Mouse (Mus musculus): ENCODE data around the gene 4930438A08Rik.
"Not testable (repeated sequence)": the region's sequence is repeated elsewhere in the genome, so short reads cannot be mapped to it uniquely, and the experiment has no call there.

Gene 4930438A08Rik

DNA sequence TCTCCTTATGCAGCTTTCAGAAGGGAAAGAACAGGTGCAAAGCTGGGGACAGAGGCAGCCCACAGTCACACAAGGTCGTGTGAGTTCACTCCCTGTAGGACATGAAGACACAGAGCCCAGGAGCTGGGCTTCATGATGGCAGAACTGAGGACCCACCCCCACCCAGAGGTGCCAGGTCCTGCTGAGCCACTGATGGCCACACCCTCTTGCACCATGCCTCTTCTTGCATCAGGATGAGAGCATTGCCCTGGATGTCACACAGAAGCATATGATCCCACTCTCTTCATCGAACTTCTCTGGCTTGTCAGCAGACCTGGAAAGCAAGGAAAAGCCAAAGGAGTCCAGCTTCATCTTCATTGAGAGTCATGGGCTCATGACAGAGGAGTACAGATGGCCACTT is at the start of gene 4930438A08Rik:
4930438A08Rik (plus strand) TSS at position 228 of the 400 bp plus-strand sequence.
- DNase-seq (ENCODE audit: low spot score in 2 of 2) = no peak

DNA sequence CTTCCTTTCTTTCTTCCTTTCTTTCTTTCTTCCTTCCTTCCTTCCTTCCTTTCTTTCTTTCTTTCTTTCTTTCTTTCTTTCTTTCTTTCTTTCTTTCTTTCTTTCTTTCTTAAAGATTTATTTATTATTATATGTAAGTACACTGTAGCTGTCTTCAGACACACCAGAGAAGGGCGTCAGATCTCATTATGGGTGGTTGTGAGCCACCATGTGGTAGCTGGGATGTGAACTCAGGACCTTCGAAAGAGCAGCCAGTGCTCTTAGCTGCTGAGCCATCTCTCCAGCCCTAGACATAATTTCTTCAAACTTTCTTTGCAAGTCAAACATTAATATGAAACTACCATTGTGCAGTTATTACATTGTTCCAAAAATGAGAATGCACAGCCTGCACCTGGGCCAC is 49.7 kb upstream of the 4930438A08Rik start:
- not testable (repeated sequence) for DNase-seq (ENCODE audit: low spot score in 2 of 2)

DNA sequence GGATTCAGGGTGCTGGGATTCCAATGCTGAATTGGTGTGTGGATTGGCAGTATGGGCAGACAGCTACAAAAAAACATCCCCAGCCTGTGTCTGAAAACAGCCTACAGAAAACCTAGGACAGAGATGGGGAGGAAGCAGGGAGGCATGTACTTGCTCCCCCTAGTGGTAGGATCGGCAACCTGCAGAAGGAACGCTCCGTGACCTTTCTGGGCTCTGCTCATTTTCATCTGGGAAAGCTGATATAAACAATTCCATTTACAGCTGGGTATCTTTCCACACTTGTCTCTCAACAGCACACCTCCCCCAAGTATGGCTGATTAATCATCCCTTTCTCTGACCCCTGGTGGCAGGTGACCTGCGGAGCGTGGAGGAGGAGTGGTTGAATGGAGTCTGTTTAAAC is 48.9 kb upstream of the 4930438A08Rik start:
- peak; percentile 60 to 87 for DNase-seq (ENCODE audit: low spot score in 2 of 2)

DNA sequence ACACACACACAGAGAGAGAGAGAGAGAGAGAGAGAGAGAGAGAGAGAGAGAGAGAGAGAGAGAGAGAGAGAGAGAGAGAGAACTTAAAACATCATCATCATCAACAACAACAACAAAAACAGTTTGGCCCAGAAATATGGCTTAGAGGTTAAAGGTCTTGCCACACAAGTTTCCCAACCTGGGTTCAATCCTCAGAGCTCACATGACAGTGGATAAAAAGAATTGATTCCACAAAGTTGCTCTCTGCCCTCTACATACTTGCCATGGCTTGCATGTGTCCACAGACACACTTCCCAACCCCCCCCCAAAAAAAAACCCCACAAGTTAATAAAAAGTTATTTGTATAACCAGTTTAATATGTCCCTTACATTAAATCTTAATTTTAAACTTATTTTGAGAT is 48.2 kb upstream of the 4930438A08Rik start:
- DNase-seq (ENCODE audit: low spot score in 2 of 2) = no peak

DNA sequence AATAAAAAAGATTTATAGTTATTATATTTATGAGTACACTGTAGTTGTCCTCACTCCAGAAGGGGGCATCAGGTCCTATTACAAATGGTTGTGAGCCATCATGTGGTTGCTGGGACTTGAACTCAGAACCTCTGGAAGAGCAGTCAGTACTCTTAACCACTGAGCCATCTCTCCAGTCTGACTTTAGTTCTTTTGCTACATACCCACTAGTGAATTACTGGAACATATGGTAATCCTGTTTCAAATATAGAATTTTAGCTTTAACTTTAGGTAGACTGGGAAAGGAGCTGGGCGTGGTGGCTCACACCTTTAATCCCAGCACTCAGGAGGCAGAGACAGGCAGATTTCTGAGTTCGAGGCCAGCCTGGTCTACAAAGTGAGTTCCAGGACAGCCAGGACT is 46.6 kb upstream of the 4930438A08Rik start:
- not testable (repeated sequence) for DNase-seq (ENCODE audit: low spot score in 2 of 2)

DNA sequence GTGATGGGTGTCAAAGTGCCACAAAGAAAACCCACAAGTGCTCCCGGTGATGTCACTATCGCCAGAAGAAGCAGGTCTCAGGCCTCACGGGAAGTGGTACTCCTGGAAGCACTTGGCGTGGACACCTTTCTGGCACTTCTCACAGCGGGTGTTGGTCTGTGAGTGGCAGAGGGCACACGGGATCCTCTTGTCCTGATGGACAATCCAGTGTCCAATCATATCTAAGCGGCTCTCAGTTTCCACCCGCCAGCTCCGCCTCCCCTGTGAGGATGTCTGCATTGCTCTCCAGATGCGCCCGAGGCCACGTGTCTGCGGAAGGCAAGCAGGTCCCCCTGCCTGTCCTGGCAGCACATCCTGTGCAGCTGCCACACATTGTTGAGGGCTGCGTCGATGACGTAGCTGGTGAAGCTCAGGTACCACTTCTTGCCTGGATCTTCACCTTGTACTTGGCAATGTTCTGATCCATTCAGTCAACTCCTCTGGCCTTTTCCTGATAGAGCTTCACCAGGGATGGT is 44.1 kb upstream of the 4930438A08Rik start:
- no peak for DNase-seq (ENCODE audit: low spot score in 2 of 2)

DNA sequence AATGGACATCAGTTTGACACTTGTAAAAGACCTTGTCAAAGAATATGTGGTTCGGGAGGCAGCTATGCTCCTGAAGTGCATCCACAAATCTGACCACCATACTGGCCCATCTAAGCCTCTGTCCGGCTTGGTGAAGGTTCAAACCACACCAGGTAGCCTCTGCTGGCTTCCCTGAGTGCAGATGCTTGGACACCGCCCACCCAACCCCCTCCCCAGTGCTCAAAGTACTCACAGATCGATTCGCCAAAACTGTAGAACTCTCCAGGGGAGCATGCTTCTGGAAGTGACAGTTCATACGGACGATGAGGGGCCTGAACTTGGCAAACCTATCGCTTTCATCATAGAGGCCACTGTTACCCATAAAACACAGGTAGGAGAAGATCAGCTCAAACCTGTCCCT is 43.4 kb upstream of the 4930438A08Rik start:
- DNase-seq (ENCODE audit: low spot score in 2 of 2) = no peak

DNA sequence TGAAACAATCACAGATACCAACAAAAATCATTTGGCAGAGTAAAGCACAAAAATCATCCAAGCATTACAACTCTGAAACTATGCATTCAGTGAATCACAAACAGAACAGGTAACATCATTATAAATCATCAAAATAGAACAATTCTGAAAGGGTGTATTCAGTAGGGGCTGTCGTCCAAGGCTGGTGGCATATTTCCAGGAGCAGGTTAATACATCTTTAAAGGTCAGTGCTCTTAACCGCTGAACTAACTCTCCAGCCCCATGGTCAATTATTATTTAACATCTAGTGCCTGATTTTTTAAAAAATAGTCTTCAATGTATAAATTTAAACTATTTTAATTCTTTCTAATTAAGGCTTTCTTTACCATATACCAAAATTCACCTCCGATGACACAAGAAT is 40.0 kb upstream of the 4930438A08Rik start:
- DNase-seq (ENCODE audit: low spot score in 2 of 2) = not testable (repeated sequence)

DNA sequence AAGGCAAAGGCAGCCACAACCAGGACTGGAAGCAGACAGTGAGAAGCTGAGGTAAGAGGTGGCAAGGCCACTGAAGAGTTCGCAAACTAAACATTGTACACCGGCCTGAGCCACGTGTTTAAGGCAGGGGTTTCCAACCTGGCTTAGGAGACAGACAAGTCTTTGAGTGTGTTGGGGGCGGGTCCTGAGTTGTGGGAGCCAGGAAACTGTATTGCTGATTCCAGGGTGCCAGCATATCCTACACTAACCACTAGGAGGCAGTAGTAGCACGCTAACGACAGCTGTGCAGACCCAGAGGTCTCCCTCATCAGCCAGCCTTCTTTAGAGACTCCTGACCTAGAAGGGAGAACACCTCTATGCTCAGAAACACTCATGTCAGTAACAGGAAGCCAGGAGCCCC is 39.4 kb upstream of the 4930438A08Rik start:
- DNase-seq (ENCODE audit: low spot score in 2 of 2) = peak; percentile 46 to 73

DNA sequence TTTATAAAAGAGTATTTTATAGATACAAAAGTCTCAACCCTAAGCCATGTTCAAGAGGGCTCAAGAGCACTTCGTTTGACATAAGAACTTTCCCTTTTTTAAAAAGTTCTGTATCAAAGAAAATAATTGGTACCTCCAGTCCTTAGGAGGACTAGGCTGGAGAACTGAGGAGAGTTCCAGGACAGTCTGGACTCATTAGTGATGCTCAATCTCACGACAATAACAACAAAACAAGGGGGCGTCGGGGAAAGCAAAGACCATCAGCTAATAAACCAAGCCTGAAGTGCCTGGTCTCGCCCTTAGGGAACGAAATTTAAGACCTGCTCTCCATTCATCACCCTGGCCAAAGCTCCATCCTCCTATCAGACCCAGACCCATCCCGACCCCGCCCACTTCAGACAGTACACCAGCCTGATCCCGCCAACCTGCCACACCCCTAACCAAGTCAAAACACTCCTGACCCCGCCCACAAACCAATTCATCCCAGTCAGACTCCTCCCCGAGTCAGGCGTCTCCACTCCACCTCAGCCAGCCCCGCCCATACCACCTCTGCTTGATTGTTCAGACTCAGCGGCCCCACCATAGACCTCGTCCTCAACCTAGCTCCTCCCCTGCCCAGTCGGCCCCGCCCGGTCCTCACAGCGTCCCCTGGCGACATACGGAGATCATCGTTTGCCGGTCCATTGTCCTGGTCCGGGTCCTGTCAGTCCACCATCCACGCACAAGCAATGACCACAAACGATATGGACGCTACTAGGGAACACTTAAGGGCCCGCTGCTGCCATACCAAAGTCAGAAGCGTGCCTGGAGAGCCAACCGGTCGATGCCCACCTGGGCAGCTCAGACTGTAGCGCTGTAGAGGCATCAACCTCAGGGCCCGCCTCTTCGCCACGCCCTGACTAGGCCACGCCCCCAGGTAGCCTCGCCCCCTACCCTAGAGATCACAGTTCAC is 35.5 kb upstream of the 4930438A08Rik start:
- DNase-seq (ENCODE audit: low spot score in 2 of 2) = peak; percentile 54 to 70

DNA sequence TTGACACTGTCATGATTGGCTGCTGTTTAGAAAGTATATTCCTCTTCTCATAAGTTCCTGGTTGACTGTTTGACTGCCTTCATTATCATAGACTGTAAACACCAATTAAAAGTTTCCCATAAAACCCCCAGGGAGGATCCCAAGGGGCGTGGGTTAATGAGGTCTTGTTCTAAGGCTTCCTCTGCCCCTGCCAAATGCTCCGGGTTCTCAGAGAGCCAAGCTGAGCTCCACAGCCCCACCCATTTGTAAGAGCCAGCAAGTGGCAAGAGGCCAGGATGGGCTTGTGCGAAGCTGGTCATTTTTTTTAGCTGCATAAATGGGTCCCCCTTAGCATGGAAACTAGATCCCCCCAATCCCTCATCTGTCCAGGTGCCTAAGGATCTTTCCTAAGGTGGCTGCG is 27.3 kb upstream of the 4930438A08Rik start:
- no peak for DNase-seq (ENCODE audit: low spot score in 2 of 2)

DNA sequence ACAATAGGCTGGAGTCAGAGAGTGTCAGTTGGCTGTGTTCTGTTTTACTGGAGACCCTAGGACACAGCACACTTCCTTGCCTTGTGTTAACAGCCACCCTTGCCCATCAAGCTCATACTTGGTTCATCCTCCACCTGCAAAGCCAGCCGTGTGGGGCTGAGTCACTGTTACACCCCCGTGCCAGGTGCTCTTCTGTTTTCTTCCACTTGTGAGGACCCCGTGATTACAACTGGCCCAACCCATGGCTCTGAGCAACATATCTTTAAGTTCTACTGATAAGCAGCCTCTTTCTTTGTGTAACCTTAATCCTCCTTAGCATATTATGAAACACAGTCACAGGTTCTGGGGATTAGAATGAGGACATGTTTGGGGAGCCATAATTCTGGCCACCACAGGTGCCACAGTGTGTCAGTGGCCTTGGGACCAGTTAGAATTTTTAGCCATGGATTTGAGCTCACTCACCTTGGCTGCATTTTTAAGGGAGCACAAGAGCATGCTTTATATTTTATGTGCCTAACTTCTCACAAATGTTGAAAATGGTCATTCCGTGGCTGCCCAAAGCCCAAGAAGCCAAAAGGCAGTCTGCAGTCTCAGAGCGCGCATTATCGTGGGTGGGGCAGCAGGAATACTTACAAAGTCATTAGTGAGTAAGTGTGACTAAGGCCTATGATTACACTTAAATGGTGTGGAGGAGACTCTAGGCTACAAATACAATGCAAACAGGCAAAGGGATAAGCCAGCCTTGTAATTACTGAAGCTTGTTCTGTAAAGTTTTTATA is 25.2 kb upstream of the 4930438A08Rik start:
- no peak for DNase-seq (ENCODE audit: low spot score in 2 of 2)

DNA sequence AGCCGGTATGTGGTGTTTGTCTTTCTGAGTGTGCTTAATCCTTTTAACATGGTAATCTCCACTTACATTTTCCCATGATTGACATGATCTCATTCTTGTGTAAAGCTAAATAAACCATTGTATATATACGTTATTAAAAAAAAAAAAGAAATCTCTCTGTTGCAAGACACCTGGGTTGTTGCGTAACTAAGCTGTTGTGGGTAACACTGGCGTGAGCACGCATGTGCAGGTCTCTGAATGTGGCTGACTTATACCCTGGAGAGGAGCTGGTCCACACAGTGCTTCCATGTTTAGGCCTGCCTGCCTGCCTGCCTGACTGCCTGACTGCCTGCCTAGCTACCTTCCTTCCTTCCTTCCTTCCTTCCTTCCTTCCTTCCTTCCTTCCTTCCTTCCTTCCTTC is 24.0 kb upstream of the 4930438A08Rik start:
- DNase-seq (ENCODE audit: low spot score in 2 of 2) = no peak

DNA sequence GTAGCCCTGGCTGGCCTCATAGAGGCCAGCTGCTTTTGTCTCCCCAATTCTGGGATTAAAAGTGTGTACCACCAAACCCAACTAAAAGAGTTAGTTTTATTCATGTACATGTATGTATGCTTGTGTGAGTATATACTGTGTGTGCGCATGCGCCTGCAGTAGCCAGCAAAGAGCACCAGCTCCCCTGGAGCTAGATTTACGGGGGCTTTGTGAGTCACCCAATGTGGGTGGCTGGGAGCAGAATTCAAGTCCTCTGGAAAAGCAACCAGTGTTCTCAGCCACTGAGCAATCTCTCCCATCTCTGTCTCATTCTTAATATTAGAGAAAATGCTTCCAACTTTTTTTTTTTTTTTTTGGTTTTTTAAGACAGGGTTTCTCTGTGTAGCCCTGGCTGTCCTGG is 20.2 kb upstream of the 4930438A08Rik start:
- no peak for DNase-seq (ENCODE audit: low spot score in 2 of 2)

DNA sequence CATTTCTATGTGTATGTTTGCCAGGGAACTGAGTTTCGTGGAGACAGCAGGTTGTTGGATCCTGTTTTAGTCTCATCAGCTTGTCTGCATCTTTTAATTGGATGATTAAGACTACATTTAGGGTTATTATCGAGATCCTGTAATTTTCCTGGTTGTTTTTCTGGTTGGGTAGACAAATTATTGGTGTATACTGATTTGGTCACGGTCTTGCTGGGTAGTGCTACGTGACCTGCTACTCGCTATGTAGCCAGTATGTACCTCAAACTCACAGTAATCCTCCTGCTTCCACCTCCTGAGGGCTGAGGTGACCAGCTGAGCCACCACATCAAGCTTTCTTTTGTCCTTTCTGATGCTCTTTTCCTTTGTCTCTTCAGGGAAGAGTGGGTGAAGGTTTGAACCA is 16.8 kb upstream of the 4930438A08Rik start:
- no peak for DNase-seq (ENCODE audit: low spot score in 2 of 2)

DNA sequence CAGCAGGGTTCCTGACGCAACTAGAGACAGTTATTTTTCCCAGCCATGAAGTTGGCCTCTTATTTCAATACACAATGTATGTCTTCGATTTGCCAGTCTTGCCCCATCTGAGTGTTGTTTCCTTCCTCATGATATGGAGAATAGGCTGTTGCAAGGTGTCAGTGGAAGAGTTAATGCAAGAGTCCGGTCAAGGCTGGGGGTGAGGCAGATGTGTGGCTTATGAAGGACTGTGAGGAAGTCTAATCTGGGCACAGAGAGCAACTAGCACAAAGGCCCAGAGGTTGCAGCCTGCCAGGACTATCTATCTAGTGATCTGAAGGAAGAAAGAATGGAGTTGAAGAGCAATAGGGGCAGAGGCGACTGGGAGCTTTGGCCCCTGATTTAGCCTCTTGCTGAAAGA is 14.4 kb upstream of the 4930438A08Rik start:
- no peak for DNase-seq (ENCODE audit: low spot score in 2 of 2)

DNA sequence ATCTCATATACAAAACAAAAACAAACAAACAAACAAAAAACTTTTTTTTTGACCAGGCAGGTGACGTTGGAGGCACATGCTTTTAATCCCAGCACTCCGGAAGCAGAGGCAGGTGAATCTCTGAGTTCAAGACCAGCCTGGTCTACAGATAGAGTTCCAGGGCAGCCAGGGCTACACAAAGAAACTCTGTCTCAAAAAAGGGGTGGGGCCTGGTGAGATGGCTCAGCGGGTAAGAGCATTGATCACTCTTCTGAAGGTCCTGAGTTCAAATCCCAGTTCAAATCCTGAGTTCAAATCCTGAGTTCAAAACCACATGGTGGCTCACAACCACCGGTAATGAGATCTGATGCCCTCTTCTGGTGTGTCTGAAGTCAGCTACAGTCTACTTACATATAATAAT is 12.8 kb upstream of the 4930438A08Rik start:
- DNase-seq (ENCODE audit: low spot score in 2 of 2) = no peak

DNA sequence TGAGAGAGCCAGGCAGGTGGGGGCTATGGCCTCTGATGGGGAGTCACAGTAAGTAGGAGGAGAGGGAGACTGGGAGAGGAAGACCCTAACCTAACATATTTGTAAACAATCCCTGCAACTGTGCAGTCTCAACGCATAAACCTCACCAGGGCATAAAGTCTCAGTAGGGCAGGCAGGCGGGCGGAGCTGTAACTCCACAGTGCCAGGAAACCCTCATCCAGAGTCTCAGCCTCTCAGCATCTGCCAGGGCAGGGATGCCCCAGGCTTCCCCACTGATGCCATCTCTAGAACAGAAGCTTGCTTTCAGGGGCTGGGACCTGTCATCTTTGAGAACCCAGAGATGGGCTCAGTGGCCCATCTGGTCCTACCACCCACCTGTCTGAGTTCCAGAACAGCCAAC is 12.3 kb upstream of the 4930438A08Rik start:
- DNase-seq (ENCODE audit: low spot score in 2 of 2) = no peak

DNA sequence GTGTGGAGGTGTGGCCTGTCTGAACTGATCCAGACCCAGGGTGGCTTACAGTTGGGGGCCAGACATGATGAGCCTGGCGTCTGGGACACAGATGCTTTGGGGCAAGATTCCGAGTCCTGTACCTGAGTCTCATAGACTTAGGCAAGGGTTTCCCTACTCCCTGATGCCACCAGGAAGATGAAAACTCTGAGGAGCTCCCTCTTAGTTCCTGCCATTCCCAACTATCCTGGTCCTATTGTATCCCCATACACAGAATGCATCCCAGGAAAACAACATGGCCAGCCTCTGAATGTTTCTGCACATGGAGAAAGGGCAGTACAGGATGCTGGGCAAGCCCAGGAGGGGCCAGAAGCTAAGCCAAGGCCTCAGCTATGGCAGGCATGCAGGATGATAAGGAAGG is 11.1 kb upstream of the 4930438A08Rik start:
- no peak for DNase-seq (ENCODE audit: low spot score in 2 of 2)

DNA sequence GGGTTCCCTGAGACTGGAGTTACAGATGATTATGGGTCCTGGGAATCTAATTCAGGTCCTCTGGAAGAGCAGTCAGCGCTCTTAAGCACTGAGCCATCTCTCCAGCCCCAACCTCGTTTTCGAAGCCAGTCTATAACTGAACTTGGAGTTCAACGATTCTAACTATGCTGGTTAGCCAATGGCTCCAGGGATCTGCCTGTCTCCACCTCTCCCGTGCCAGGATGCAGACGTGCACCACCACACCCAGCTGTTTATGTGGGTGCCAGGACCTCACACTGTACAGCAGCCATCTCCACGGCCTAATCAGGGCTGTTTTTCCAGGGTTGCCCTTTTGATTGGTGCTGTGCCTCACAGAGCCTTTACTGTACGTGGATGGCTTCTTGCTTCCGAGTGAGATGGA is 10.1 kb upstream of the 4930438A08Rik start:
- no peak for DNase-seq (ENCODE audit: low spot score in 2 of 2)

DNA sequence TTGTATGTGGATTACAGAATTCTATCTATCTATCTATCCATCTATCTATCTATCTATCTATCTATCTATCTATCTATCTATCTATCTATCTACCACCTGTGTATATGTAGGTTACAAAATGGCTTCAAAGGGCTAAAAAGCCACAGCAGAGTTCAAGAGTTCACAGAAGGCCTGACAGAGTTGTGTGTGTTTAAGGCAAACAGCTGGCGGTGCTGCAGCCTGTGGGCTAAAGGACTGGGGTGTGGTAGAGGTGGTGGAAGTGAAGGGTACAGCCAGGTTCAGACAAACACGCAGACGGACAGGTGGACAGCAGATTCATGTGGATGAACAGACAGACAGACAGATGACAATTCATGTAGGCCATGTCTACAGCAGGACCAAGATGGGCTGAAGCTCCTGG is 6.3 kb upstream of the 4930438A08Rik start:
- DNase-seq (ENCODE audit: low spot score in 2 of 2) = no peak

DNA sequence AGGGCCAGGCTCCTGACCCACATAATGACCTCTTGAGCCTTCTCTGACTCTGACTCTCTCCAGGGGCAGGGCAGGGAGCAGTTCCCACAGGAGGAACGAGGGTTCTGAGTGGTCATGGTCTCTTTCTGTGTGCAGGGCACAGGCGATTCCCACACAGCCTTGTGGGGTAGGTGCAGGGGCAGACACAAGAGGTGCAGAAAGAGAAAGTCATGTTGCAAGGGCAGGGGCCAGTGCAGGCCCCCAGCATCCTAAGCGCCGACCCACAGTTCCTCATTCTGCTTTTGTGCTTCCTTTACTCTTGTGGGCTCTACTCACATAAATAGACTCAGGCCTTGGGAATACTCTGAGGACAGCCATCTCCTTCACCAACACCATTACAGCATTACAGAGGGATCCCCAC is 1.2 kb downstream of the 4930438A08Rik start:
- DNase-seq (ENCODE audit: low spot score in 2 of 2) = no peak
